Mouse (Mus musculus) cerebellum, adult (tissue): Measurements from ENCODE around the gene Oaf.

ENCODE experiments used
- ATAC-seq: cut with Nextera tagmentation; 2 replicates; pipeline ENCODE4 v1.9.2; 2017; ENCODE audit warnings: mild to moderate bottlenecking, moderate library complexity, mixed read lengths; ENCODE audit not compliant: insufficient number of reproducible peaks, low FRiP score, low TSS enrichment

Oaf gene

GRCm38 (mm10) chr9:43245801-43246570, 6.3 kb upstream of the Oaf start:
- ATAC-seq, result no peak

- no peak for ATAC-seq
Observed at GRCm38 (mm10) chr9:43242432-43242831, 2.7 kb upstream of the Oaf start.

- ATAC-seq, result no peak
Observed at GRCm38 (mm10) chr9:43241970-43242369, 2.3 kb upstream of the Oaf start.

GRCm38 (mm10) chr9:43241291-43241690, 1.6 kb upstream of the Oaf start:
- no peak for ATAC-seq

- no peak for ATAC-seq
Observed at GRCm38 (mm10) chr9:43240594-43240900, 836 bp upstream of the Oaf start.

GRCm38 (mm10) chr9:43238631-43239545, 823 bp downstream of the Oaf start:
- no peak for ATAC-seq

- ATAC-seq, result no peak
Observed at GRCm38 (mm10) chr9:43238167-43238566, 1.5 kb downstream of the Oaf start.

- no peak for ATAC-seq
Observed at GRCm38 (mm10) chr9:43237111-43237775, 2.5 kb downstream of the Oaf start.

- ATAC-seq, result no peak
Observed at GRCm38 (mm10) chr9:43236576-43236975, 3.1 kb downstream of the Oaf start.

- ATAC-seq, result no peak
Observed at GRCm38 (mm10) chr9:43236106-43236505, 3.6 kb downstream of the Oaf start.

GRCm38 (mm10) chr9:43235336-43235735, 4.4 kb downstream of the Oaf start:
- no peak for ATAC-seq

GRCm38 (mm10) chr9:43234496-43234895, 5.2 kb downstream of the Oaf start:
- no peak for ATAC-seq

GRCm38 (mm10) chr9:43233515-43233914, 6.2 kb downstream of the Oaf start:
- ATAC-seq, result no peak

- ATAC-seq, result no peak
Observed at GRCm38 (mm10) chr9:43233044-43233443, 6.7 kb downstream of the Oaf start.

GRCm38 (mm10) chr9:43232286-43232685, 7.4 kb downstream of the Oaf start:
- ATAC-seq, result no peak

GRCm38 (mm10) chr9:43231805-43232204, 7.9 kb downstream of the Oaf start:
- no peak for ATAC-seq

GRCm38 (mm10) chr9:43230886-43231285, 8.8 kb downstream of the Oaf start:
- ATAC-seq, result no peak

- no peak for ATAC-seq
Observed at GRCm38 (mm10) chr9:43229962-43230361, 9.7 kb downstream of the Oaf start.

GRCm38 (mm10) chr9:43229398-43229895, 10.3 kb downstream of the Oaf start:
- ATAC-seq, result no peak

- ATAC-seq, result no peak
Observed at GRCm38 (mm10) chr9:43228745-43229144, 11.0 kb downstream of the Oaf start.

- no peak for ATAC-seq
Observed at GRCm38 (mm10) chr9:43227626-43228025, 12.1 kb downstream of the Oaf start.
